Comparison of ENCODE assay signal across 9 mouse cellular contexts in the genomic region with DNA sequence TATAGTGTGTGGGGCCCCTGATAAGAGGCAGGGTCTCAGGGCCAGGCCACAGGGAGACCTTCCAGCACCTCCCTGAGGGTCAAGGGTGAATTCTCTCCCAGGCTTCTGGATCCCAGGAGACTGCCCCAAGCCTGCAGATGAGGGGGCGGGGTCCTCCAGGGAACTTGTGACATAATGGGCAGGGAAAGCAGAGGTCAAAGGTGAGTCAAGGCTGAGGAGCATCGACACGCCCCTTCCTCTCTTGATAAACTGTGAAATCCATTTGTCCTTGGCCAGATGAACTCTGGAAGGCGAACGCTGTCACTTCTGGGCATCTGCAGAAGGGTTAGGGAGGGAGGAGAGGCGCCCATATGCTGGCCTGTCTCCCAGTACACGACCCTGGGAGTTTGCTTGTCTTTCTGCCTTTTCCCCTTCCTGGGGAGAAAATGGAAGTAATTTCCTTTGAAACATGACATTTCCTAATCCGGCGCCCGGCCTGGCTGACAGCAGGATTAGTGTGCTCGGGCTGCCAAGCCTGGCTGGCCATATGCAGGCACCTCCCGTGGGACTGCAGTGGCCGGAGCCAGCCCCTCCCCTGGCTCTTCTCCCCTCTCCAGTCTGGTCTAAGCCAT.
A peak's percentile ranks its signal among the peaks of the same experiment; 100 is the strongest.
DNase-seq lines count a peak whose midpoint lies in the region; ATAC-seq and TF ChIP-seq lines count a peak whose summit lies in the region.
"Had no signal": no experiment of that assay in that cellular context is flagged by ENCODE, and none has a peak within 500 bp of the region (broad histone marks: within the 10 kb centered on the region; RNA-seq: fewer than 3 reads in every experiment).

No protein-coding gene starts in this region.

- H3K36me3 ChIP-seq in embryonic facial prominence, embryonic 11.5 days (replicated peaks; ENCODE audit: control insufficient read depth, insufficient read depth, low read depth, low read length): no peaks in the 10 kb centered on the region
- H3K36me3 ChIP-seq in intestine, embryonic 14.5 days (ENCODE audit: control insufficient read depth, insufficient read depth, low read length): no peaks in the 10 kb centered on the region
- no peaks in the 10 kb centered on the region for H3K36me3 ChIP-seq in liver, postnatal 0 days (replicated peaks; ENCODE audit: insufficient read depth, low read length)

- no peak for TF ChIP-seq CTCF in liver, postnatal 0 days (IDR thresholded peaks at IDR 0.05; ENCODE audit: low read depth)

- H3K27me3 ChIP-seq in embryonic facial prominence, embryonic 11.5 days (ENCODE audit: control insufficient read depth, insufficient read depth, low read length): no peaks in the 10 kb centered on the region
- no peaks in the 10 kb centered on the region for H3K27me3 ChIP-seq in intestine, embryonic 14.5 days (replicated peaks; ENCODE audit: control insufficient read depth, insufficient read depth, low read length)
- H3K27me3 ChIP-seq in liver, postnatal 0 days (ENCODE audit: insufficient read depth, low read length): no peaks in the 10 kb centered on the region
- H3K27me3 ChIP-seq: CH12.LX had no signal

- no peak overlapping the region for H3K27ac ChIP-seq in embryonic facial prominence, embryonic 11.5 days (replicated peaks; ENCODE audit: low read depth, low read length)
- no peak overlapping the region for H3K27ac ChIP-seq in intestine, embryonic 14.5 days (ENCODE audit: low read depth)
- H3K27ac ChIP-seq in liver, postnatal 0 days (ENCODE audit: low read depth): peak overlapping the region; percentile 48; the same call in 1 of the 2 replicates

- no peak overlapping the region for H3K4me3 ChIP-seq in embryonic facial prominence, embryonic 11.5 days (ENCODE audit: low read depth, low read length)
- no peak overlapping the region for H3K4me3 ChIP-seq in intestine, embryonic 14.5 days (ENCODE audit: low read depth, low read length)
- no peak overlapping the region for H3K4me3 ChIP-seq in liver, postnatal 0 days (ENCODE audit: low read depth, low read length)

- TF ChIP-seq EP300 in liver, postnatal 0 days (IDR thresholded peaks at IDR 0.05; ENCODE audit: low read depth): no peak

- peaks cover 5% of the 10 kb centered on the region; the same call in 1 of the 2 replicates for H3K4me1 ChIP-seq in embryonic facial prominence, embryonic 11.5 days (ENCODE audit: control insufficient read depth, insufficient read depth, low read length)
- peaks cover 4% of the 10 kb centered on the region; the same call in 1 of the 2 replicates for H3K4me1 ChIP-seq in intestine, embryonic 14.5 days (replicated peaks; ENCODE audit: control insufficient read depth, insufficient read depth, low read length)
- H3K4me1 ChIP-seq in liver, postnatal 0 days (ENCODE audit: insufficient read depth): peaks cover 13% of the 10 kb centered on the region

- peak overlapping the region; percentile 1; the same call in 1 of the 2 replicates for H3K4me2 ChIP-seq in embryonic facial prominence, embryonic 11.5 days (ENCODE audit: low read depth, low read length)
- no peak overlapping the region for H3K4me2 ChIP-seq in intestine, embryonic 14.5 days (ENCODE audit: low read length)
- peak overlapping the region; percentile 40 for H3K4me2 ChIP-seq in liver, postnatal 0 days (ENCODE audit: low read depth, low read length)

- ATAC-seq in embryonic facial prominence, embryonic 11.5 days (replicated peaks; ENCODE audit: insufficient number of reproducible peaks, low FRiP score, low TSS enrichment, low read depth): peak; percentile 68; the same call in 1 of the 2 replicates
- ATAC-seq in intestine, embryonic 14.5 days (replicated peaks; ENCODE audit: low FRiP score, low TSS enrichment, low read depth): 0 out of 2 replicates have a peak, but pooled peaks have one; percentile 23
- peak; percentile 80 for ATAC-seq in liver, postnatal 0 days
- no peak for ATAC-seq in inflammation-experienced regulatory T-cells, adult 6 months

- H3K9ac ChIP-seq in embryonic facial prominence, embryonic 11.5 days (replicated peaks; ENCODE audit: low read length): no peak overlapping the region
- no peak overlapping the region for H3K9ac ChIP-seq in intestine, embryonic 14.5 days (ENCODE audit: low read length)
- H3K9ac ChIP-seq in liver, postnatal 0 days (replicated peaks): no peak overlapping the region

- peak; percentile 30 for DNase-seq in ovary, adult 18-20 months (ENCODE audit: low spot score)
- no peak for DNase-seq in ovary, postnatal 10 days (ENCODE audit: low spot score)
- DNase-seq in embryonic facial prominence, embryonic 11.5 days (ENCODE audit: low spot score): peak; percentile 38
- DNase-seq in intestine, embryonic 14.5 days (ENCODE audit: low spot score): no peak
- peak; percentile 57 for DNase-seq in liver, postnatal 0 days
- peak; percentile 24 for DNase-seq in ovary, postnatal 36 days (ENCODE audit: low spot score)
- DNase-seq in layer of hippocampus, postnatal 25 days (ENCODE audit: extremely low spot score in 1 of 2, low spot score in 1 of 2): no peak

- WGBS in embryonic facial prominence, embryonic 11.5 days: under 1% methylated on average over 13 of the region's 13 CpGs
- WGBS in intestine, embryonic 14.5 days: 4% methylated on average over 13 of the region's 13 CpGs
- 26% methylated on average over 13 of the region's 13 CpGs for WGBS in liver, postnatal 0 days (ENCODE audit: insufficient replicate concordance)

- no peaks in the 10 kb centered on the region for H3K9me3 ChIP-seq in embryonic facial prominence, embryonic 11.5 days (replicated peaks; ENCODE audit: control insufficient read depth, low read length)
- H3K9me3 ChIP-seq in intestine, embryonic 14.5 days (ENCODE audit: control insufficient read depth, low read length): no peaks in the 10 kb centered on the region
- no peaks in the 10 kb centered on the region for H3K9me3 ChIP-seq in liver, postnatal 0 days (ENCODE audit: low read length)

Comparison
In these comparisons a context has a peak if more than half of its experiments do, and no peak if none do; other contexts are left out.
1. DNase-seq: peak in ovary, adult 18-20 months (single experiment), embryonic facial prominence, embryonic 11.5 days (single experiment), liver, postnatal 0 days (single experiment) and ovary, postnatal 36 days (single experiment); none in ovary, postnatal 10 days (single experiment), intestine, embryonic 14.5 days (single experiment) and layer of hippocampus, postnatal 25 days (0 of 2).